Mouse (Mus musculus) small intestine, adult 2 months (tissue): ENCODE measurements at regions not wholly inside any gene's neighbourhood (a gene's known extent, or its start where the extent isn't known, plus 50 kb on each side); places are given as distances from the start of the nearest gene placed in this dataset.
"Not testable (repeated sequence)": the region's sequence is repeated elsewhere in the genome, so short reads cannot be mapped to it uniquely, and the experiment has no call there.

Experiments used
- CTCF ChIP-seq: fragments of 200-500 bp; IDR thresholded peaks from 2 replicates; pipeline ENCODE4 v1.5.1; 2012; ENCODE audit warnings: low read depth, mild to moderate bottlenecking, control low read depth, inconsistent platforms, low read length, moderate library complexity, mixed read lengths; ENCODE audit not compliant: insufficient replicate concordance, insufficient read length; ENCODE audit errors: extremely low read depth
- POLR2A ChIP-seq: fragments of 200-500 bp; IDR thresholded peaks from 2 replicates; pipeline ENCODE4 v1.6.1; 2012; ENCODE audit warnings: low read depth, mild to moderate bottlenecking, control low read depth, inconsistent platforms, low read length, moderate library complexity

GRCm38 (mm10) chr12:23189546-23189945 is 590.5 kb downstream of the Gm10330 start:
- not testable (repeated sequence) for TF ChIP-seq CTCF, POLR2A
